Mouse (Mus musculus) c-Kit-positive CD71-positive TER-119-negative erythroid progenitor cells, embryonic 14.5 days (primary cell): ENCODE measurements around the gene Gm6993.

Experiments used
- DNase-seq: peaks from one replicate; pipeline ENCODE4 v3.0.0-alpha.2; 2013; ENCODE audit warnings: low read depth

Gene Gm6993

DNA sequence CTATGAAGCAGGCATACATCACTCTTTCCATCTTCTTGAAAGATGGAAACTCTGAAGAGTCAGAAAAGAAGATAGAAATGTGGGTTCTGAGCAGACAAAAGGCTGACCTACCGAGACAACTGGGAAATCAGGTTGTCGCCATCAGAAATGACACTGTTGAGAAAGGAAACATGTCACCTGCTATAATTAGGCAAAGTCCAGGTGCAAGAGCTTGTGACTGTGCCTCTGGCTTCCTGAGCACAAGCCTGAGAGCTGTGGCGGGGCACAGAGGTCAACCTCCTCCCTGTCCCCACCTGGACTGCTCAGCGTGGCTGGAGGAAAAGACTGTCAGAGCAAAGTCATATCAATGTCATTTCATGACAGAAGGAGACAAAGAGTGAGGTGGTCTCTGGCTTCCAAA, 772 bp upstream of the Gm6993 start:
- DNase-seq, result no peak

DNA sequence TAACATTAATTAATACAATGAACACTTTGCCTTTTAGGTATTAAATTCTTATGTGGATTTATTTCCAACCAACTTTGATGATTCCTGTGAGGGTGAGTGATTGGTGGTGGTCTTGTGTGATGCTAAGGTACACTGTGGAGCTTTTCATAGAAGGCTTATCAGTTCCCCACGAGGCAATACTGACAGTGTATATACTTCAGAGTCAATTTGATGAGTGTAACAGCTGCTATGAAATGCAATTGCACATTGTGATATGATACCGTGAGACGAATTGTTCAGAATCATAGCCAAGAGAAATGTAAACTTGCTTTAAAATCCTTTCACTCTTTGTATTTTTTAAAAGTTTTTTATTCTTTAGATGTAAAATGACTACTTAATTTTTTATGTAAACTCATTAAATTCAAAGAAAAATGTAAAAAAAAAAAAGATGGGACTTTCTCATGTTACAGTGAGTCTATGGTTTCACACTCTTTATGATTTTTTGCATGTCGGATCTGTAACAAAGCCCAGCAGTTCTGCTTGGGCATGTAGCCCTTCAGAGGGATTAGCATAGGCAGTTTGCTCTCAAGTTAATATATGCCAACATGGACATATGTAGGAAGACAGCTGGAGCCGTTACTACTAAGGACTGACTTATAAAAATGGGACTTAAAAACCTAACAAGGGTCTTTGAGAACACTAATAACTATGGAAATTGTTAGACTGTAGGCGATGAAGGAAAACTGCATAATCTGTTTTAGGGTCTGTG, 1.2 kb downstream of the Gm6993 start:
- DNase-seq, result no peak

DNA sequence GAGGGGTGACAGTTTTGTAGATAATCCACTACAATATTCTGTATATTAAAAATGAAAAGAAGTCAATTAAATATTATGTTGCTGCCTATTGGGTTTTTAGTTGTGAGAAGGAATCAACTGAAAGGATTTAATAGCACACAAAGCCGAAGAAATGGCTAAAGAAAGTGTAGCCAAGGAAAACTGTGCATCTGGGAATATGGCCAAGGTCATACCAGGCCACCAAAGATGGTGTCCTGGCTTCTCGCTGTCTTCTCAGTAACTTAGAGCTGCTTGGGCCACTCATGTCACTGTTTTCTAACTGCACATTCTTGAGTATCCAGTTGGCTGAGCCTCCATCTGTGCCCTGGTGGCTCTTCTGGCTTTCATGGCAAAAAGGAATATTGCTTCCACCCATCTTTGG, 3.4 kb downstream of the Gm6993 start:
- no peak for DNase-seq

DNA sequence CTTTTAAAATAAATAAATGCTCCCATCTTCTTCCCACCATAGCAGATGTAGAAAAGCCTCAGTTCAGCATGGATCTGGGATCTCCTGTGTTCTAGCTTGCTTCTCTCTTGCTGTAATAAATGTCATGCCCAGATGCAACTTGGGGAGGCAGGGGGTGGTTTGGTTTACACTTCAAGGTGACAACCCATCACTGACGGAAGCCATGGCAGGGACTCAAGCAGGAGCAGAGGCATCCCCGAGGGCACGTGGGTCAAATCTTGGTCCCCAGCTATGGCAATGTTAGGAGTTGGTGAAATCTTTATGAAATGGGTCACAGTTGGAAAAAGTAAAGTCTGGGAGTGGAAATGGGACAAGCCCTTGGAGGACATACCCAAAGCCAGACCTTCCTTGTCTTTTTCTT, 4.1 kb downstream of the Gm6993 start:
- DNase-seq, result no peak

DNA sequence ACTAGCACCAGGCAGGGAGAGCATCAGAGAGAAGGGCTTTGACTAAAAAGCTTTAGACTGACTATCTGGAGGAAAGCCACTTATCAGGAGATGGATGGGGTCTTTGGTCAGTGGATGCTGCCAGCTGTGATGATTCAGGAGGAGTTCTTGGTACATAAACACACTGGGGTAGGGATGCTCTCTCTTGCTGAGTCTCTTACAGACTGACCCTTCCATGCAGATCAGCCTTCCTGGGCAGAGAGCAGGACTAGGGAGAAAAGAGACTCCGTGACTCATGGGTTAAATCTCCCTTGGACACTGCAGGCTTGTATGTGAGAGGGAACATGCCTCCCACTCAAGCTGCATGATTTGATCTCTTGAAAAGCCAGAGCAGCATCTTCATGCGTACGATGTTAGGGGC, 5.6 kb downstream of the Gm6993 start:
- DNase-seq, result no peak

DNA sequence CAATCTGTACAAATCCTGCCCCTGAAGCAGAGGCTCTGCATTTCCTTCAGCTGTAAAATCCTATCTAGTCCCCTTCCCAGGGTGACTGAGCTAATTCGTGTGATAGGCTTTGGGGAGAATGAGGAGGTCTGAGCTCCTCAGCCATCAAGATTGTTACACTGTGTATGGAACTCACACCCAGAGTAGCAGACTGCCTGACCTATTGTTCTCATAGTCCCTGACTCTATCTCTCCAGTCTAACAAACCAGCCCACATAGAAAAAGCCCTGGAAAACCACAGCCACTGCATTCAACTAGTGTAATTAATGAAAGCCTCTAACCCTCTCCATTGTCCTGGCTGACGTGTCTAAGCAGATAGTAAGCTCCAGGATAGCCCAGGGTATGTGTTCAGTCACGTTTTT, 6.0 kb downstream of the Gm6993 start:
- no peak for DNase-seq

DNA sequence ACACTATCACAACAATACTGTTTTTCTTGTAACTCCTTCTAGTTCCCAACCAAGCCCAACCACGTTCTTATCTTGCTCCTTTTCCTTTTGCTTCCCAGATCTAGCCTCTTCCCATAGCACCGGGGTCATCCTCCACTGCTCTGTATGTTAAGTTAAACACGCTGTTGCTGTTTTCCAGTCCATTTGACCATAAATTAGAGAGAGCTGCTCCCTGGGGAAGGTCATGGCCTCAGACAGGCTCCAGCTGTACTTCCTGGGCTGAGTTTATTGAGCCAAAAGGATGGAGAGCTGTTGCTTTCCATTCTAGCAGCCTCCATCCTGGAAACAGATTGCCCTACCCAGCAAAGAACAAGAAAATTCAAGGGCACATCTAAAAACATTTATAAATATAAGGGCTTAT, 7.6 kb downstream of the Gm6993 start:
- no peak for DNase-seq

DNA sequence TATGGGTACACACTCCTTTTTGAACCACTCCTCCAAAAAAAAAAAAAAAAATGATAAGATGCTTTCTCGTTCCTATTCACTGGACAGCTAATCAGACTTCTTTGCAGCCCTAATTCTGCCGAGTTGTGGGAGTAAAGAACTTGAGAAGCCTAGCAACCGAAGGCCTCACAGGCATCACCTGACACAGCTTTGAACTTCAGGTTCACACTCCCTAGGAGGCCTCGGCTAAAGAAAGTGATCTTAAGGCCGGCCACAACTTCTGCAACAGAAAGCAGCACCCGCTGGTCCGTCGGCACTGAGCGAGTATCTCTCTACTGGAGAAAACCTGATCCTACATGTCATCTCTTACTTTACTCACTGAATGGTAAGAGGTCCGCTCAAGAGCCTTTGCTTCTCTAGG, 8.1 kb downstream of the Gm6993 start:
- no peak for DNase-seq

DNA sequence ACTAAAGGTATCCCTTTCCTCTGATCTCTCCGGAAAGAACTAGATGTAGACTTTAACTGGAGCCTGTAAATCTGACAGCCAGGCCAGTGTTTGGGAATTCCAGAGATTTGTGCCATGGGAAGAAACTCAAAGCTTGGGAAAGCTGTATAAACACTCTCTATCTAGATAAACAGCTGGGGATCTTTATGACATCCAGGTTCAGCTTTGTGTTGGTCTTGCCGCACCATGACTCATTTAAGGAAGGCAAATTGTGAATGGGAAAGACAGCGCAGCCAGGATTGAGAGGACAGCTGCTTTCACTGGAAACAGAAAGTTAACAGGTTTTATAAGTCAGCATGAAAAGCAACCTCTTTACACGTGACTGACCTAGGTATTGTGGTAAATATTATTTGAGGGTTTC, 11.7 kb downstream of the Gm6993 start:
- no peak for DNase-seq

DNA sequence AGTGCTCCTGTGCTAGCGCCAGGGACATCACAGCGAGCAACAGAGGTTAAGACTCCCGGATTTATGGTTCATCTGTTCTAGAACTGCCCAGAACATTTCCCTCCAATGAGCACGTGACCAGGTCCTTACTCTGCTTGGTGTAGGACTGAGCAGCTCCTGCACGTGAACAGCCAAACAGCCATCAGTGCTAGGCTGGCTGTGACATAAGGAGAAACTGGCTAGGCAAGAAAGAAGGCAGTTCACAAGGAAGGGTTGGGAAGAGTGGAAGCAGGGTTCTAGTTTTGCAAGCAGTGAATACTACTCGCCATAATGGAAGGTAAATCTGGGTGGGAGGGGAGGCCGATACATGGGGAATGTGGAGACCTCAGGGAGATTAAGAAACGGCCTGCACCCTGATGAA, 14.4 kb downstream of the Gm6993 start:
- DNase-seq, result no peak

DNA sequence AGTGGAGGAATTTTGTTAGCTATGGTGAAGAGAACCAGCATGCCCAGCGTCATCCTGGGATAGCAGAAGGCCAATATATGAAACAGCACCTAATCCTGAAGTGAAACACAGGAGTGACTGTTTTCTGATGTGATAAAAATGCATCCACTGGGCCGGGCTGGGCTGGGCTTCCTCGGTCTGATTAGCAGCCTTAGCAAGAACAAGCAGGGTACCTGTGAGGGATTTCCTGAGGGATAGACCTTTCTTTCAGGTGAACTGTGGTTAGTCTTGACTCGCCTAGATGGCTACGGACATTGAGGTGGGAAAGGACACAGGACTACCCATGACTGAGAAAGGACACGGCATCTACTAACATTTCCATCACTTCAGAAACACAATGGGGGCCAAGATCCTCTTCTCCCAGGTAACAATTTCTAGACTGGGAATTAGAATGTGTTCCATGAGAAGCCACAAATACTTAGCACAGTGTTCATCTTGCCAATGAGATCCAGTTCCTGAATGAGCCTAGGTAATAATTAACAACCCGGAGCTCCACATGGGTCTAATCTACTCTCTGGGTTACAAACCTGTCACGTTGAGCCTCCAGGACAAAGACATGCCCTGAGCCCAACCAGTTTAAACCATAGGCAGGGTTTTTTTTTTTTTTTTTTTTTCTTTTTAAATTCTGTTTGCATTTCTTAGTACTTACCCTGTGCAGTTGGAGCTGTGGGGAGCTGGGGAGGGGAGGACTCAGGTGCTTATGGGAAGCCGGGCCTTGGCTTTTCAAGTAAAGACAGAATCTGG, 15.7 kb downstream of the Gm6993 start:
- no peak for DNase-seq

DNA sequence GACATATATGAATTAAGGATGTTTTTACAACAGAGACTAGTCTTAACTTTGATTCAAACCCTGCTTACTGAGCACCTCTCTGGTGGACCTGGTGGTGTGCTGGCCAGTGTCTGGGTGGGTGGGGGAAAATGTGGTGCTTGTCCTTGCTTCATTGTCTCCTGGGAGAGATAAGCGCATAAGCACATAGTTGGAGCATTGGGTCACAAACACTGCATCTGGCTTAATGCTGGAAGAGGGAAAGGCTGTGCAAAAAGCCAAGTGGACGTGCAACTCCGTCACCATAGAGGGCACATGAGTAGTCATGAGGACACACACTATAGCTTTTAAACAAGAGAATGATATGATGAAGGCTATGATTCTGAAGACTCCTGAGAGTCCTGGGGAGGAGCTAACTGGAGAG, 21.3 kb downstream of the Gm6993 start:
- no peak for DNase-seq

DNA sequence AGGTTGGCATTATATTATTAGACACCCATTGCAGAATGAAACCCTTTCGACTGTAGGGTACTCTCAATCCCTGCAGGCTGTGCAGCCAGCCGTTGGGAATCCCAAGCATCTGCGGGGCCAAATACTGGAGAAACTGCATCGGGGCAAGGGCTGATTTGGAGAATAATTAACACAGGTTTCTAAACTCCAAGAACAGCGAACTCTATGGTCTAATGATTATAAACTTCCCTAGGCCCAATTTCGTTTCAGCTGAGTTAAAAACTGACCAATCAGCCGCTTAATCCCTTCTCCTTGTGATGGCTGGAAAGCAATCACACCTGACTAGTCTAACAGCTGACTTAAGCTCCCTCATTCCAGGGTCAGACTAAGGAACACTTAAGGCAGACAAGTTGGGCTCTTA, 23.4 kb downstream of the Gm6993 start:
- no peak for DNase-seq

DNA sequence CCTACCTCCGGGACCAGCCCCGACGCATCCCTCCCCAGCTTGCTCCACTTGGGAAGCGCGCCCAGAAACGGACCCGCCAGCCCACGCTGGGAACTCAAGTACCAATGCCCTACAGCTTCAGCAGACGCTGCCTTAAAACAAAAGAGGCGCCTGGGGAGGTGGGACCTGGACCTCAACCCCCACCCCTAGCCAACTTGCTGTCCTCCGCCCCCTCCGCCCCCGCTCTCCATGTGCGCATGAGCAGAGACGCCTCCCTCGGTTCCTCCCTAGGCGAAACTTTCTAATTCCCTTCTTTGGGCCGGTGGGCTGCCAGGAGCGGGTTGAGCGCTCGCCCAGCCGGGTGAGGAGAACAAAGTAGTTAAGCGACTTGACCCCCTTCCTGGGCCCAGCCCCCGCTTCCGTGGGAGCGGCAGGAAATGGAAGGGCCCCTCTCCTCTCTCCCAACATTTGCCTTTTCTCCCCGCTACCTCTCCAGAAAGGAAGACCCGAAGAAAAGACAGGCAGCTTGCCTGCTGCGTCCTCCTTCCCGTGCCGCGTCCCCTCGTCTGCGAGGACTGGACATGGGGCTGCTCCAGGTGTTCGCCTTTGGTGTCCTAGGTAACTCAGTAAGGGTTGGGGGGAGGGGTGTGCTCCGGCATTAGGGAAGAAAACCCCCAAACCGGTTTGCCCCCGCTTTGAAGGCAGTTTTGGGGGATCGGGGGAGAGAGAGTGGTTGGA, 24.6 kb downstream of the Gm6993 start, which contains the start of gene Lamb1:
Gene Lamb1 (plus strand): TSS at position 230 of the 717 bp plus-strand sequence.
- no peak for DNase-seq

DNA sequence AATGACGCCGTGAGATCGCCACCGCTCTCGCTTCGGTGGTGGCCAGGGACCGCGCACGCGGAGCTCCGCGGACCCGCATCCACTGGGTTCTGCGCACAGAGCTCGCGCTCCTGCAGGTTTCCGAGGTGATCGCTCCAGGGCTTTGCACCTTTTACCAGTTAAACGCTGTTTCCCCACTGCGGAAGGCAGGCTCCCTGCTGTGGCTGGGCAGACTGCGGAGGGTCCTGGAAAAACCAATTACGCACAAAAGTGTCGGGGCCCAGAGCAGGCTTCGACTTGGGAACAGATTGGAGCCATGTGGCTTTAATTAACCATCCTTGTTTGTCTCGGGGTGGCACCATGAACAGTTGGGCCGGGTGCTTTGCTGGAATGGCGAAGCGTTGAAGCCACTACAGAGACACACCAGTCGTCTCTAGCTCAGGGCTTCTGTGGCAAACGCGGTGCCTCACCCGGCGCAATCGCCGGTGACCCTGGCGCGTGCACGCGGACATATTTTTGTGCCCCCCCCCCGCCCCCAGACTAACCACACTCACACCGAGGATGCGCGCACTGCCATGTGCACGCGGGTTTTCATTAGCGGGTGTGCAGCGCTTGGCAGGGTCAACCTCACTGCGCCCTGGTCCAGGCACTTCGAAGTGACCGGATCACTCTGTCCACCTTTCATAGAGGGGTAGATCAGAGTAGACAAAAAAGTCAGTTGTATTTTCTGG, 25.3 kb downstream of the Gm6993 start:
- DNase-seq, result no peak

DNA sequence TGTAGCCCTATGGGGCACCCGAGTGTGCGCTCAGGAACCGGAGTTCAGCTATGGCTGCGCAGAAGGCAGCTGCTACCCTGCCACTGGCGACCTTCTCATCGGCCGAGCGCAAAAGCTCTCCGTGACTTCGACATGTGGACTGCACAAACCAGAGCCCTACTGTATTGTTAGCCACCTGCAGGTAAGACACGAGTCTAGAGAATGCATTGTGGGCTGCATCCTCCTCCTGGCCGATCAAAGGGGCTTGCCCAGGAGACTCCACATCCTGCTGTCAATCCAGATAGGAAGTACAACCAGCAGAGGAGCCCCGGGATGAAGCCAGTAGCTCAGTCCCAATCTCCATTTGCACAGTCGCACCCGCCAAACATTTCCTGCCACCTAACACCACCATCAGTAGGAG, 26.1 kb downstream of the Gm6993 start:
- no peak for DNase-seq

DNA sequence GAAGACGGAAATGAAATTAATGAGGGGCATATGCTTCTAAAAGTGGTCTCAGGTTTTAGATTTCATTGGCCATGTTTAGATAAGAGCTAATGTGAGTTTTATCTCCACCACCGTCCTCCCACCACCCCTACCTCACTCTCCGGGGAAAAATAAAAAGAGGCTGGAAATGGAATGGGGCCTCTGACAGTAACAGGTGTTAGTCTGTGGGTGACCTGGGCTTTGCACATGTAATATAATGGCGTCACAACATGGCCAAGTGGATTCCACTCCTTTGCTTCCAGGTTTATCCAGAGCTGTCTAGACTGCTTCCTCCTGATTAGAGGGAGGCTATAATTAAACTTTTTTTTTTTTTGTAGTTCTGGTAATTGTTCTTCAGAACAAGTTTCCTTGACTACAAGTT, 26.8 kb downstream of the Gm6993 start:
- DNase-seq, result no peak

DNA sequence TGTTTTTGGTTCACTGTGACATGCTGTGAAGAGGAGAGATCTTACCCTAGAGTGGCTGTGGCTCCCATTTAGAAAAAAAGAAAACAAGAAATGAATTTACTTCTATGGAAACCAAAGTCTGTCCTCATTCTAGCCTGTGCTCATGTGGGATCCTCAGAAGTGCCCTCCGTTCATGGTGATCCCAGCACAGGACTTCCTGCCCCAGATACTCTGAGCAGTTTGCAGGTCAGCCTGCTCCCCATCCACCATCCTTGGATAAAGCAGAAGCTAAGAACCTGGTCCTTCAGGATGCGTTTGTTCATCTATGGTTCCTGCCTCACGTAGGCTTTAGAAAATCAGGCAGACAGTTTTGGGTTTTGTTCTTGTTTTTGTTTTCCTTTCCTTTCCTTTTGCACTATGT, 27.7 kb downstream of the Gm6993 start:
- no peak for DNase-seq

DNA sequence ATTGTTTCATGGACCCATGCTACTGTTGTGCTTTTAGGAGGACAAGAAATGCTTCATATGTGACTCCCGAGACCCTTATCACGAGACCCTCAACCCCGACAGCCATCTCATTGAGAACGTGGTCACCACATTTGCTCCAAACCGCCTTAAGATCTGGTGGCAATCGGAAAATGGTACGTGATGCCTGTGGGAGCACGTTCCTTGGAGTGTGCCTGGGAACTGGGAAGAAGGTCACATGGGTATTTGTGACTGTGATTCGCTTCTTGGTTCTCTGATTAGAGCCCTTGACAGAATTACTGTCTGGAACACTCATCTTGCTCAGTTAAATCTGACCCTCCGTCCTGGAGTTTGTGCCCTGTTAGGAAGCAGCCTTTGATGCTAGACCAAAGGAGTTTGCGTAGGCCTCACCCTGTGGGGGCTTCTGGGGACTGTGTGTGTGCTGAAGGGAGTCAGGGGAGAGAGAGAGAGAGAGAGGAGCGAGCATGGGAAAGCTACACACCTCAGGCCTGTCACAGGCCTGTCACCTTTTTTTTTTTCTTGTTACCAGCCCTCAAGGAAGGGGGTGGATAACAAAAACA, 28.5 kb downstream of the Gm6993 start:
- no peak for DNase-seq

DNA sequence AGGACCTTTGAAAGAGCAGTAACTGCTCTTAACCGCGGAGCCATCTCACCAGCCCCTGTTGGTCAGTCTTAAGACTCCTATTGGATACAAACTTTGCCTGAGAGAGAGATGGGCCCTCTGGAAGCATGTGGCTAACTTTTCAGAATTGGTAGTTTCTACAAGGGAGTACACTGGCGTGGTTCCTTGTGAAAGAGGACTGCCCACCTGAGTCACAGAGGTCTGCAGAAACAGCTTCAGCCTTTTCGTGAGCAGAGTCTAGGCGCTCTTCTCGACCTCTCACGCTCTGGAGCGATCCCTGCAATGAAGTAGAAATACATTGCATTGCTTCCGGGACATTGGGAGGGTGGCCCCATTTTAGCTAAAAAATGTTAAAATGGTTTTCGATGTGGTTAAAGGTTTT, 29.8 kb downstream of the Gm6993 start:
- DNase-seq, result no peak

DNA sequence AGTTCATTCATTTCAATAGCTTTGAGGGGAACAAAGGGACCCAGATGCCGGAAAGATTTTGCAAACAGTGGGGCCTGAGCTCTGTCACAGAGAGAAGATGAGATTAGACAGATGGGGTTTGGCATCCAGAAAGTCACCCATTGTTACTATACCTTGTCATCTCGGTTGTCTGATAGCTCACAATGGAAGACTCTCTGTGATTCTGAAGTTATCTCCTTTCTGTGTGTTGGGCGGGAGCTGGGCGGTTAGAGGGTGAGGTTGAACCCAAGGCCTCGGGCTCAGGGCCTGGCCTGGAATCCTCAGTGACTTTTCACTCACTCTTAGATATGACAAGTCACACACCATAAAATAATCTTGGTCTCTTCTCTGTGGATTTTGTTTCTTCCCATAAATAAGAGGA, 30.2 kb downstream of the Gm6993 start:
- DNase-seq, result no peak

DNA sequence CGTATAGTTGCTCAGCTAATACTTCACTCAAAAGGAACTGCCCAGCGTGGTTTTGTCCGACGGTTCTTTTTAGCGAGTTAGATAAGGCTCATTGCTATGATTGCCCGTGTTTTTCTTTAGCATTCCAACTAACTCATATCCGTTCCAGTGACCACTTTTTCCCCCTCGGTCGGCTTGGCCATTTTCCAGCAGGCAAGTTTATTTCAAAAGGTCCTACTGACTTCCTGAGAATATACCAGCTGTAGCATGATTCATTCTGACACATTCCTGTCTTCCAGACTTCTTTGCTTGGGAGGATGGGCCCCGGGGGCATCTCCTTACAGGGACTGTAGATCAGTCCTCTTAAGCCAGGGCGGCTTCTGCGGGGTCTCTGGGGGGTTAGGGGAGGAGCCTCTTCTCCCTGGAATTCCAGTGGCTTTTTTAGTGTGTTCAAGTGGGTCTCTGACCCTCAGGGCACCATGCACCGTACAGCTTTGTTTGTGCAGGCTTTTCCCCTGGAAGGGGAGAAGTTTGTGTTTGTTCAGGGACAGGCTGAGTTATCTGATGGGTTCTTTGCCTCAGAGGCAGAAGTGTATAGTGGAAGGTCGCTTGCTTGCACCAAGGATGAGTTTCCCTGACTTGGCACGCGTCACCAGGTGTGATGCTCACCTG, 30.9 kb downstream of the Gm6993 start:
- DNase-seq, result no peak
